Mouse (Mus musculus) heart, embryonic 12.5 days (tissue): Measurements from ENCODE around the gene Myo3a. TPM values are rescaled to one million over a fixed set of nuclear protein-coding genes. Genes with fewer than 3 reads are reported as not detected.

Source experiments
- ATAC-seq: fragments of 200-750 bp; cut with Nextera tagmentation; 2 replicates; pipeline ENCODE4 v1.8.0; 2017; ENCODE audit warnings: moderate TSS enrichment, moderate library complexity; ENCODE audit not compliant: insufficient number of reproducible peaks, low FRiP score
- H3K27ac ChIP-seq: fragments of 300-500 bp; sonication (generic); 2 replicates; pipeline ENCODE4 v1.5.1; 2016; ENCODE audit warnings: mild to moderate bottlenecking, moderate library complexity; ENCODE audit not compliant: poor library complexity, severe bottlenecking
- H3K27me3 ChIP-seq: fragments of 300-500 bp; sonication (generic); replicated peaks from 2 replicates; pipeline ENCODE4 v1.6.1; 2016; ENCODE audit warnings: mild to moderate bottlenecking, moderate library complexity
- H3K36me3 ChIP-seq: fragments of 300-500 bp; sonication (generic); 2 replicates; pipeline ENCODE4 v1.6.1; 2016; ENCODE audit warnings: mild to moderate bottlenecking, moderate library complexity
- H3K4me1 ChIP-seq: fragments of 300-500 bp; sonication (generic); replicated peaks from 2 replicates; pipeline ENCODE4 v1.6.1; 2016; ENCODE audit warnings: mild to moderate bottlenecking
- H3K4me2 ChIP-seq: fragments of 300-500 bp; sonication (generic); 2 replicates; pipeline ENCODE4 v1.6.1; 2016; ENCODE audit warnings: mild to moderate bottlenecking, moderate library complexity
- H3K4me3 ChIP-seq: fragments of 300-500 bp; sonication (generic); 2 replicates; pipeline ENCODE4 v1.5.1; 2016; ENCODE audit warnings: mild to moderate bottlenecking
- H3K9ac ChIP-seq: fragments of 300-500 bp; sonication (generic); 2 replicates; pipeline ENCODE4 v1.6.1; 2016; ENCODE audit warnings: mild to moderate bottlenecking, moderate library complexity
- H3K9me3 ChIP-seq: fragments of 300-500 bp; sonication (generic); replicated peaks from 2 replicates; pipeline ENCODE4 v1.6.1; 2016; ENCODE audit warnings: mild to moderate bottlenecking, moderate library complexity
- WGBS: fragments of 180-500 bp; shearing (Covaris S2); methylation state at CpG from one replicate; pipeline ENCODE4 v1.1.7; 2016; 5-methylcytosine and 5-hydroxymethylcytosine counted together
- polyA plus RNA-seq: library from polyadenylated mRNA; unstranded; fragments of >200 nt; fragmentation: Nextera tagmentation; extraction: Ambion mirVana; gene quantifications from 2 replicates; pipeline ENCODE4 v1.2.1, GENCODE M21; 2016

Myo3a gene
- polyA plus RNA-seq, 1 experiment from 2014 or later, result not detected

- Histone ChIP-seq H3K4me1 (peaks cover 25% of the 10 kb centered on the region), H3K36me3 (no peaks in the 10 kb centered on the region), H3K27ac (no peak overlapping the region), H3K4me3 (0 out of 2 replicates have a peak overlapping the region, but pooled peaks have one; percentile 47), H3K27me3 (peaks cover 89% of the 10 kb centered on the region), H3K9me3 (no peaks in the 10 kb centered on the region), H3K4me2 (peak overlapping the region; percentile 88), H3K9ac (no peak overlapping the region)
- ATAC-seq, result no peak
- 4% methylated on average over 20 of the region's 20 CpGs for WGBS
Observed at GRCm38 (mm10) chr2:22620978-22621827, 393.9 kb downstream of the Myo3a start.

GRCm38 (mm10) chr2:22621828-22622731 is 394.8 kb downstream of the Myo3a start, which contains the start of gene Gad2:
Gad2 (plus strand) TSS chr2:22622205.
- Histone ChIP-seq H3K27ac (no peak within 1 kb of the TSS), H3K9ac (no peak within 1 kb of the TSS), H3K27me3 (peaks cover 83% of the 10 kb centered on the region), H3K36me3 (no peaks in the 10 kb centered on the region), H3K4me3 (peak within 1 kb of the TSS; percentile 47), H3K9me3 (no peaks in the 10 kb centered on the region), H3K4me2 (peak within 1 kb of the TSS; percentile 88), H3K4me1 (peaks cover 25% of the 10 kb centered on the region)
- ATAC-seq, result peak; percentile 82
- under 1% methylated on average over 55 of the region's 55 CpGs for WGBS

- no peak; the same call in 1 of the 2 replicates for ATAC-seq
- H3K4me3 ChIP-seq, result peak overlapping the region; percentile 47
- no peaks in the 10 kb centered on the region for H3K9me3 ChIP-seq
- no peak overlapping the region for H3K9ac ChIP-seq
- peaks cover 78% of the 10 kb centered on the region for H3K27me3 ChIP-seq
- no peak overlapping the region for H3K27ac ChIP-seq
- peak overlapping the region; percentile 88 for H3K4me2 ChIP-seq
- 1% methylated on average over 60 of the region's 60 CpGs for WGBS
- no peaks in the 10 kb centered on the region for H3K36me3 ChIP-seq
- H3K4me1 ChIP-seq, result peaks cover 25% of the 10 kb centered on the region
Observed at GRCm38 (mm10) chr2:22623111-22624070, 396.1 kb downstream of the Myo3a start.

- Histone ChIP-seq H3K4me1 (peaks cover 25% of the 10 kb centered on the region), H3K4me3 (peak overlapping the region; percentile 47; the same call in 1 of the 2 replicates), H3K27me3 (peaks cover 68% of the 10 kb centered on the region), H3K9ac (no peak overlapping the region), H3K36me3 (no peaks in the 10 kb centered on the region), H3K4me2 (peak overlapping the region; percentile 88; the same call in 1 of the 2 replicates), H3K27ac (no peak overlapping the region), H3K9me3 (no peaks in the 10 kb centered on the region)
- 5% methylated on average over 27 of the region's 27 CpGs for WGBS
- ATAC-seq, result no peak
Observed at GRCm38 (mm10) chr2:22624188-22624975, 397.1 kb downstream of the Myo3a start.

GRCm38 (mm10) chr2:22625096-22625960 is 398.0 kb downstream of the Myo3a start:
- peaks cover 59% of the 10 kb centered on the region for H3K27me3 ChIP-seq
- no peaks in the 10 kb centered on the region for H3K9me3 ChIP-seq
- no peaks in the 10 kb centered on the region for H3K36me3 ChIP-seq
- H3K4me1 ChIP-seq, result peaks cover 25% of the 10 kb centered on the region
- H3K4me2 ChIP-seq, result no peak overlapping the region
- H3K9ac ChIP-seq, result no peak overlapping the region
- no peak overlapping the region for H3K27ac ChIP-seq
- no peak for ATAC-seq
- no peak overlapping the region for H3K4me3 ChIP-seq
- 19% methylated on average over 16 of the region's 16 CpGs for WGBS

DNA sequence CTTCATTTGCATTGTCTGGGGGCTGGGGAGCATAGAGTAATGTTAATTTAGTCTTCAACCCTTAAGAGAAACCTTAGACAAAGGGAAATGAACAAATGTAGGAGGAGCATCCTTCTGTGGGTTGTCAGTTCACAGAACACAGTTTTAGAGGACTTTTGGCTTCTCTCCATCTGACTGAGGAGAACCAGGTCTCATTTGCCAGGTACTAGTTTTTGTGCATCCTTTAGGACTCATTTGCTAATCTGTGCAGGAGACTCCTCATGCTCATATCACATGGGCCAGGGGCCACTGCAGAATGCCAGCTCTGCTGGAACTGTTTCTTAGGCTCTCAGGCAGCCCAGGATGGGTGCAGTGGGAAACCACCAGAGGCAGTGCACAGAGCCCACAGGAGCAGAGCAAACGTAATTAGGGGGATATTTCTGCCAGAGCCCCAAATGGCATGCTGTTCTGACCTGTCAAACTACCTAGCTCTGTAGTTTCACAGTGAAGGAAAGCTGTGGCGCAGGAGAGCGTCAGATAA is 399.9 kb downstream of the Myo3a start:
- 33% methylated on average over 3 of the region's 3 CpGs for WGBS
- no peak for ATAC-seq
- peaks cover 40% of the 10 kb centered on the region for H3K27me3 ChIP-seq
- no peaks in the 10 kb centered on the region for H3K36me3 ChIP-seq
- H3K4me3 ChIP-seq, result no peak overlapping the region
- peaks cover 19% of the 10 kb centered on the region for H3K4me1 ChIP-seq
- no peak overlapping the region for H3K9ac ChIP-seq
- H3K27ac ChIP-seq, result no peak overlapping the region
- no peak overlapping the region for H3K4me2 ChIP-seq
- no peaks in the 10 kb centered on the region for H3K9me3 ChIP-seq

- H3K27ac ChIP-seq, result no peak overlapping the region
- no peak overlapping the region for H3K4me2 ChIP-seq
- H3K4me1 ChIP-seq, result peaks cover 13% of the 10 kb centered on the region
Observed at GRCm38 (mm10) chr2:22627819-22628432, 400.6 kb downstream of the Myo3a start.

DNA sequence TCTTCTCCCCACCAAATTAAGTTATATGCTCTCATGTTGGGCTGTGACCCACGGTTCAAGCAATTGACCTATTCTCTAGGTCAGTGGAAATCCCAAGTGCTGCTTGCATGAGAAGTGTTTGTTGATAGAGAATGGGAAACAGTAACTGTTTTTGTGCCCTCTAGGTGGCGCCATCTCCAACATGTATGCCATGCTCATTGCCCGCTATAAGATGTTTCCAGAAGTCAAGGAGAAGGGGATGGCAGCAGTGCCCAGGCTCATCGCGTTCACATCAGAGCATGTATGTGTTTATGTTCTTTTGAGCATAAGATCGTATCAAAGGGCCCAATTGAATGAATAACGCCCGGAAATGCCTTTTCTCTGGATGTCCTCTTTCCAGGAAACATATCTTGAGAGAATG is 407.5 kb downstream of the Myo3a start:
- Histone ChIP-seq H3K27me3 (no peaks in the 10 kb centered on the region), H3K4me1 (no peaks in the 10 kb centered on the region), H3K27ac (no peak overlapping the region), H3K36me3 (no peaks in the 10 kb centered on the region), H3K4me2 (no peak overlapping the region), H3K4me3 (no peak overlapping the region), H3K9ac (no peak overlapping the region), H3K9me3 (no peaks in the 10 kb centered on the region; the same call in 1 of the 2 replicates)
- WGBS, result 41% methylated on average over 8 of the region's 8 CpGs
- no peak for ATAC-seq

More at GRCm38 (mm10) chr2:22627819-22628432, 400.6 kb downstream of the Myo3a start:
- Histone ChIP-seq H3K9me3 (no peaks in the 10 kb centered on the region), H3K9ac (no peak overlapping the region), H3K27me3 (peaks cover 33% of the 10 kb centered on the region), H3K36me3 (no peaks in the 10 kb centered on the region), H3K4me3 (no peak overlapping the region)
- no peak for ATAC-seq
- 22% methylated on average over 5 of the region's 5 CpGs for WGBS

- Histone ChIP-seq H3K9me3 (no peaks in the 10 kb centered on the region), H3K27ac (no peak overlapping the region), H3K27me3 (no peaks in the 10 kb centered on the region), H3K4me2 (no peak overlapping the region), H3K4me3 (no peak overlapping the region), H3K4me1 (no peaks in the 10 kb centered on the region), H3K36me3 (no peaks in the 10 kb centered on the region), H3K9ac (no peak overlapping the region)
- ATAC-seq, result no peak
- 59% methylated on average over 1 of the region's 1 CpGs for WGBS
Observed at GRCm38 (mm10) chr2:22646134-22646533, 418.8 kb downstream of the Myo3a start.
